In the genomic region with DNA sequence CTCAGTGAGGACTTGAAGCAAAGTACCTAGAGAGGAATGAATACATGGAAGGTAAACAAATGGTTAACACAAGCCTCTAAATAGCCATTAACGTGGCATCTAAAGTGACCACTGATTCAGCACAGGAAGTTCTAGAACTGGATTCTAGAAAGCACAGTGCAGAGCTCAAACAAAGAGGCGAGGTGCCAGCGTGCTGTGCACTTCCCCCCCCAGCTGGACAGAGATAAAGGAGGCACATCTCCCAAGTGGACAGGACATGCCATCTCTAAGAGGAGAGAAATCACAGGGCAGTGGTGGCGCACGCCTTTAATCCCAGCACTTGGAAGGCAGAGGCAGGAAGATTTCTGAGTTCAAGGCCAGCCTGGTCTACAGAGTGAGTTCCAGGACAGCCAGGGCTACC, we compare ENCODE assay signal across 15 mouse cellular contexts.
"Had no signal": no experiment of that assay in that cellular context is flagged by ENCODE, and none has a peak within 500 bp of the region (broad histone marks: within the 10 kb centered on the region; RNA-seq: fewer than 3 reads in every experiment).

No protein-coding gene starts in this region.

- DNase-seq: kidney, adult 8-10 months; kidney, postnatal 4 days; liver; lung, embryonic 14.5 days; right cerebral cortex, adult 18-20 months; right cerebral cortex, postnatal 25 days; thymus, adult 2 months; thymus, postnatal 25 days had no signal

- H3K27me3 ChIP-seq: limb, embryonic 12.5 days; midbrain, embryonic 13.5 days; neural tube, embryonic 15.5 days had no signal

- H3K9me3 ChIP-seq: limb, embryonic 12.5 days; liver, embryonic 15.5 days; midbrain, embryonic 13.5 days; neural tube, embryonic 15.5 days had no signal

- ATAC-seq: intestine, postnatal 0 days; midbrain, embryonic 13.5 days had no signal

- H3K9ac ChIP-seq: liver, embryonic 15.5 days; lung, embryonic 14.5 days; midbrain, embryonic 13.5 days; neural tube, embryonic 15.5 days had no signal

- H3K27ac ChIP-seq: layer of hippocampus, adult 2 months; limb, embryonic 12.5 days; liver, embryonic 15.5 days; midbrain, embryonic 13.5 days; neural tube, embryonic 15.5 days; stomach, postnatal 0 days had no signal

- H3K4me3 ChIP-seq: liver, embryonic 15.5 days had no signal
